Mouse (Mus musculus) regulatory T cell (primary cell): Measurements from ENCODE around the gene Mgll.

ENCODE experiments used
- in situ Hi-C: fragments of 300-600 bp; cut with MboI, MseI; formaldehyde crosslinking; loops from one replicate; pipeline ENCODE4 v1.15.1; 2025; ENCODE audit warnings: high pct_unique_total_duplicates

Mgll gene

GRCm38 (mm10) chr6:88724313-88725195, at the start of gene Mgll:
Gene Mgll, plus strand, starts transcription at chr6:88724412.
- in situ Hi-C loops = no loop called here

GRCm38 (mm10) chr6:88675815-88676214, 48.4 kb upstream of the Mgll start:
- in situ Hi-C loops = no loop called here

GRCm38 (mm10) chr6:88676753-88677736, 47.2 kb upstream of the Mgll start:
- in situ Hi-C loops = no loop called here

DNA sequence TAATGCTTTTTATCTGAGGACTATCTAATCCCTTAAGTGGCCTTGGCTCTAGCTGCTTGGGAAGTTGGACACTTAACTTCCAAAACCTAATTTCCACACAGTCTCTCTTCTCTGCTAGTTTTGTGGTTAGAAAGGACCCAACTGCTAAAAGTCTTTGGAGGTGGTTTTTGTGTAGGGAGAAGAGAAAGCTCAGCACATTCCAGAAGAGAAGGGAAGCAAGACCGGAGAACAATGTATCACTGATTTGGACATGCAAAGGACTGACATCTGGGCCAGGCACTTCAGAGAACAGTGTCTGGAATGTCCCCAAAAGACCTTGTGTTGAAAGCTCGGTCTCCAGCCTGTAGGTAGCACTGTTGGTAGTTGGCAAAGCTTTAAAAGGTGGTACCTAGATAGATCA, 46.5 kb upstream of the Mgll start:
- in situ Hi-C loops = no loop called here

GRCm38 (mm10) chr6:88681026-88681425, 43.2 kb upstream of the Mgll start:
- in situ Hi-C loops = no loop called here

GRCm38 (mm10) chr6:88683380-88684053, 40.7 kb upstream of the Mgll start:
- in situ Hi-C loops = no loop called here

DNA sequence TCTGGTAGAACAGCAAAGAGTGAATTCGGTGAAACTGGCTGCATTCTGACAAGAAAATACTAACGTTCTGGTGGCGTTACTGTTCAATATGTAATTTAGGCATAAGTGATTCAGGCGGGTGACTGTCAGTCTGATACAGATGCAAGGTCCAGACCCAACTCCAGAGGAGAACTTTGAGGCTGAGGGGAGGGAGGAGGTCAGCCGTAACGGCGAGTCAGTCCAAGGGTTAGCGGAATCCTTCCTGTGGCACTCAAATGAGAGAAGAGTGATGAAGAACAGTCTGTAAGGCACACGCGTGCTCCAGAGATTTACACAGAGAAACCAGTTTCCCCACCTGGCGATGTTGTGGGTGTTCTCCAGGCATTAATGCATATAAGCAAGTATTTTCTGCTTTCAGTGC, 36.0 kb upstream of the Mgll start:
- in situ Hi-C loops = no loop called here

- in situ Hi-C loops = no loop called here
These were observed 35.5 kb upstream of the Mgll start for GRCm38 (mm10) chr6:88688712-88689111.

DNA sequence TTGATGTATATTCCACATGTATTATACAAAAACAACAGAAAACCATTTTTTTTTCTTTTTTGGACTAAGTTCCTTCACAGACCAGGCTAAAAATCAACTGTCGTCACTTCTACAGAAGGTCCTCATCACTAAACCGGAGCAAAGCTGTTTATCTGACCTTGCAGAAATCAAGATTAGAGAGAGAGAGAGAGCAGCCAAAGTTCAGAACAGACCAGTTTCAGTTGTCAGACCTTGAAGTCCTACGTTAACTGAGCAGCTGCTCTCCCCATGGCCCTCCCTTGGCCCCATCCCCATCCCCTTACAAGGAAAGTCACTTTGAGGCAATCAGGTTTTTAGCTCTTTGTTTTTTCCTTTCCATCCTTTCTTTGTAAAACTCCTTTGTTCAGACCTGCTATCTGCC, 34.0 kb upstream of the Mgll start:
- in situ Hi-C loops = no loop called here

GRCm38 (mm10) chr6:88691361-88691760, 32.9 kb upstream of the Mgll start:
- in situ Hi-C loops = no loop called here

DNA sequence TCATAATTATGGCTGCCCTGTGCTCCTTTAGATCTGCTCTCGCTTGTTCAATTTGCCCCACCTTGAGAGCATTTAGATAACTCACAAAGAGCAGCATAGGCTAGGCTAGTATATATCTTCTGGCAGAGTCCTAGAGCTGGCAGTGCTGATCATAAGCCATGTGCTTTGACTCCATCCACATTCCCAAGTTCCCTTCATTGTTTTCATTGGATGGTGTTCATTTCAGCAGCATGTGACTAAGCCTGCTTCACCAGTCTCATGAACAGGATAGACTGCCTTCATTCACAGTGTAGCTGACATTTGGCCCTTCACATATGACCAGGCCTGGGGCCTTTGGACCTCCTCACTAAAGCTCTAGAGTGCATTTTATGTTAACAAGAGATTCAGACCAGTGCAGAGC, 21.3 kb upstream of the Mgll start:
- in situ Hi-C loops = no loop called here

- in situ Hi-C loops = no loop called here
These were observed 20.5 kb upstream of the Mgll start for GRCm38 (mm10) chr6:88703731-88704130.

- in situ Hi-C loops = no loop called here
These were observed 15.6 kb upstream of the Mgll start for GRCm38 (mm10) chr6:88708401-88709278.

GRCm38 (mm10) chr6:88709279-88709575, 15.0 kb upstream of the Mgll start:
- in situ Hi-C loops = no loop called here

DNA sequence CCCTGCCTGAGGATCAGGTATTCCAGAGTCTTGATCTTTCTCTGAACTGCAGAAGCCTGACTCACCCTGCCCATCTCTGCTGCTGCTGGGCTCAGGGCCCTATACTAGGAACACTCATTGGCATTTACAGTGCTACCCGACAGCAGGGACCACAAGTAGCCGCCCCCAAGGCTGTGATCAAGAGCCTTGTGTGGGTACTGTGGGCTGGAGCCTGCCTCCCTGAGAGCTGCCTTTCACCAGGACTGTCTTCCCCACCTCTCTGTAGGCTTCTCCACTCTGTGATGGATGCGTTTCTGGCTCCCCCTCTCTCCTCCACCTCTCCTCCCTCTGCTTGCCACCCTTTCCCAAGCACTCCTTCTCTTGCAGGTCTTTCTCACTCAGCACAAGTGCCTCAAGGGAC, 12.9 kb upstream of the Mgll start:
- in situ Hi-C loops = no loop called here

DNA sequence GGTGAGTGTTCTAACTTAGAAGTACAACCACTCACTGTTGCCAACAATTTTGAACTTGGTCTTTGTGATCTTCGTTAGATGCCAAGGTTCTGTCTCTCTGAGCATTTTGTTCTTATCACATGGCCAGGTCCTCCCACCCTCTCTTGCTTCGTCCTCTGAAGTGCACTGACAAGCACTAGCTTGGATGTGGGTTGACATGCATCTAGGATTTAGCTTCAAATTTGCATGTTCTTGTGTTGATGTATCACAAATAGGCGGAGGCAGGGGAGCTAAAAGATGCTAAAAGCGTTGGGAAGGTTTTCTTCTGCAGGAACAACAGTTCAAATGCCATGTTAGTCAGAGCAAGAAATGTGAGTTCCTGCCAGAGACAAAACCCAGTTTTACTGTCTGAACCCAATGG, 12.1 kb upstream of the Mgll start:
- in situ Hi-C loops = no loop called here

DNA sequence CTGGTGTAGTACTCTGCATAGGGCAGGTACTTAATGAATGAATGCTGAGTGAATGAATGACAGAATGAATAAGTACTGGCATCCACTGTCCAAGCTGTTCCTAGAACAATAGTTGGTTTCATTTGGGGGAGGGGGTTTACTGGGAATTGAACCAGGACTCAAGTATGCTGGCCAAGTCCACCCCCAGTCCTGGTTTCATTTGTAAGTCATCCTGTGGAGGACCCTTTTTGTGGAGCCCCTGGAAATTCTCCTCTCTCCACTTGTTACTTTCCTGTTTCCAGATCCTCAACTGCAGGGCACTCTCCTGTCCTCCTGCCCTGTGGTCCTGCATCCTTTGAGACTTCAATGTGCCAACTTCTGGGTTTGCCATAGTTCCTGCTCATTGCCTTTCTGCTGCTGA, 10.9 kb upstream of the Mgll start:
- in situ Hi-C loops = no loop called here

DNA sequence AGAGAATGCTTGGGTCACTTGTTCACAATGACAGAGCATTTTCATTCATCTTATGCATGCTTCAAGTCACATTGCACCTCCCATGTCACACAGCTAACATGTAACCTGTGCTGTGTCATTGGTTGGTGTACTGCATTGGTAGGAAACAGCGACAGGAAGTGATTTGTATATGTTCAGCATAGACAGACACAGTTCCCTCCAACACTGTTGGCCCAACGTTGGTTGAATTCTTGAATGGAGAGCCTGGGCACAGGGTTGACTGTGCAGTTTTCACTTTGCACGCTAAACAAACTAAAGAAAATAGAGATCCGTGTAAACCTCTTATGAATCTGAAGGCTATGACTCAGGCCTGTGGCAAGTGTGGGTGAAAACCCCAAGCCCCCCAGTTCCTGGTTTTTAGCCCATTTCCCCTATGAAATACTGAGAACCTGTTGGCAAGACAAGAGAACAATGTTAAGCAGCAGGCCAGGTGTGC, 10.0 kb upstream of the Mgll start:
- in situ Hi-C loops = no loop called here

- in situ Hi-C loops = no loop called here
These were observed 8.8 kb upstream of the Mgll start for GRCm38 (mm10) chr6:88715378-88715781.

DNA sequence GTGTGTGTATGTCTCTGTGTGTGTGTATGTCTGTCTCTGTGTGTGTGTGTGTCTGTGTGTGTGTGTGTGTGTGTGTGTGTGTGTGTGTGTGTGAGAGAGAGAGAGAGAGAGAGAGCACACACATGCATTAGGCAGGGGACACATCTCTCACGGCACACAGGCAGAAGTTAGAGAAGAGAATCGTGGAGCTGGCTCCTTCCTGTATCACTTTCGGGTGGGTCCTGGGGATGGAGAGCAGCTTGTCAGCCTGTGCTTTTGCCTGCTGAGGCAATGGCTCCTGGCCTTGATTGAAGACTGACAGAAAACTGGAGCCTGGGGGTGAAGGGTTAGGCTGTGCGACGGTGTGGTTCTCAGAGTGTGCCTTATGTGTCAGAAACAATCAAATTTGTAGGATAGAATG, 8.2 kb upstream of the Mgll start:
- in situ Hi-C loops = no loop called here
